9 mouse cellular contexts compared by ENCODE assay signal in the genomic region with DNA sequence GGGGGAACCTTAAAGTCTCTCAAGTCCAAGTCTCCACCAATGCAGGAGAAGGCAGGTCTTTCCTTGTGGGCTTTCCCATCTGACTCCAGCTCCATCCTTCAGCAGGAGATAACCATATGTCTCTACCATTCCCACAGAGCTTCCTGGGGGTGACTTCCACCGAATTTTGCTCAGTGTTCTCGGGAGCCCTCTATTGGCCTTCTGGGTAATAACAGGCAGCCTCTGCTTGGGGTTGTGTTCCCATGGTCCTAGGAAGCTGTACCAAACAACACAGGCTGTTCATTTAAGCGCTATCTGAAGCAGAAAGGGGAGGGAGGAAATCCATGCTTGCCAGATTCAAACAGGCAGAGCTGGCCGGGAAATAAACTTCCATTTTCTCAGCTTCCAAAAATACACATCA.
DNase-seq lines count a peak whose midpoint lies in the region; ATAC-seq lines count a peak whose summit lies in the region.
"Had no signal": no experiment of that assay in that cellular context is flagged by ENCODE, and none has a peak within 500 bp of the region (broad histone marks: within the 10 kb centered on the region; RNA-seq: fewer than 3 reads in every experiment).

No protein-coding gene starts in this region.

- H3K36me3 ChIP-seq in heart, embryonic 12.5 days, result no peaks in the 10 kb centered on the region
- H3K36me3 ChIP-seq: heart, embryonic 15.5 days had no signal

- H3K4me2 ChIP-seq in heart, embryonic 12.5 days, result no peak overlapping the region
- H3K4me2 ChIP-seq: heart, embryonic 15.5 days had no signal

- no peak overlapping the region for H3K27ac ChIP-seq in heart, embryonic 12.5 days (ENCODE audit: poor library complexity, severe bottlenecking)
- H3K27ac ChIP-seq: heart, embryonic 15.5 days had no signal

- H3K9me3 ChIP-seq in heart, embryonic 12.5 days (replicated peaks), result no peaks in the 10 kb centered on the region
- H3K9me3 ChIP-seq: heart, embryonic 15.5 days had no signal

- H3K4me1 ChIP-seq in heart, embryonic 12.5 days (replicated peaks), result no peaks in the 10 kb centered on the region
- H3K4me1 ChIP-seq: heart, embryonic 15.5 days had no signal

- ATAC-seq in heart, embryonic 12.5 days (ENCODE audit: insufficient number of reproducible peaks, low FRiP score), result no peak
- peak; percentile 61 for ATAC-seq in common myeloid progenitor, adult 5-6 weeks (replicated peaks; ENCODE audit: low read depth, poor library complexity, severe bottlenecking)

- H3K4me3 ChIP-seq in heart, embryonic 12.5 days, result no peak overlapping the region
- H3K4me3 ChIP-seq: heart, embryonic 15.5 days had no signal

- no peaks in the 10 kb centered on the region for H3K27me3 ChIP-seq in heart, embryonic 12.5 days (replicated peaks)
- H3K27me3 ChIP-seq: heart, embryonic 15.5 days had no signal

- 15% methylated on average over 4 of the region's 4 CpGs for WGBS in heart, embryonic 12.5 days

- no peak overlapping the region for H3K9ac ChIP-seq in heart, embryonic 12.5 days
- H3K9ac ChIP-seq: heart, embryonic 15.5 days had no signal

- peak; percentile 31 to 72 for DNase-seq in heart, adult 18-20 months
- DNase-seq in R1 (ENCODE audit: low read depth, low spot score), result peak; percentile 81
- peak; percentile 19 for DNase-seq in gastrocnemius, postnatal 25 days
- peak; percentile 60 to 83 for DNase-seq in layer of hippocampus, adult 8-10 months (ENCODE audit: low spot score in 2 of 2)
- DNase-seq in lung, postnatal 14 days, result peak; percentile 52
- DNase-seq in right cerebral cortex, postnatal 4 days, result peak; percentile 43

Comparison
In these comparisons a context has a peak if more than half of its experiments do, and no peak if none do; other contexts are left out.
1. DNase-seq: peak in every context shown above with its lines; median percentile 81 in R1; 72 in layer of hippocampus, adult 8-10 months; 52 in lung, postnatal 14 days; 52 in heart, adult 18-20 months; 43 in right cerebral cortex, postnatal 4 days; 19 in gastrocnemius, postnatal 25 days.